Mouse (Mus musculus) ES-E14 (cell line): ENCODE measurements at regions not wholly inside any gene's neighbourhood (a gene's known extent, or its start where the extent isn't known, plus 50 kb on each side); places are given as distances from the start of the nearest gene placed in this dataset.

Experiments
- DNase-seq: peaks from one replicate; pipeline ENCODE4 v3.0.0-alpha.2; 2013; ENCODE audit warnings: low read depth, low spot score
- H3K27ac ChIP-seq: 2 replicates; pipeline ENCODE4 v1.5.1; 2012; ENCODE audit warnings: low read depth, mild to moderate bottlenecking, low read length, moderate library complexity, mixed read lengths; ENCODE audit not compliant: poor library complexity, insufficient read depth, severe bottlenecking
- H3K36me3 ChIP-seq: 2 replicates; pipeline ENCODE4 v1.6.1; 2012; ENCODE audit warnings: mild to moderate bottlenecking, low read length, moderate library complexity, mixed read lengths; ENCODE audit not compliant: control insufficient read depth, poor library complexity, insufficient read depth, severe bottlenecking
- H3K4me1 ChIP-seq, 2 experiments: fragments of 150-350 bp in 1 of 2; sonication (generic) in 1 of 2; 2 replicates each; pipeline ENCODE4 v1.6.1; 2012; ENCODE audit warnings: low read length in 2 of 2, mild to moderate bottlenecking in 1 of 2, mixed read lengths in 1 of 2; ENCODE audit not compliant: control insufficient read depth in 2 of 2, insufficient read depth in 2 of 2, poor library complexity in 1 of 2
- H3K4me3 ChIP-seq, 2 experiments: fragments of 150-350 bp in 1 of 2; sonication (generic) in 1 of 2; 2 replicates each; pipeline ENCODE4 v1.5.1; 2012; ENCODE audit warnings: low read length in 2 of 2, low read depth in 1 of 2, mild to moderate bottlenecking in 1 of 2, mixed read lengths in 1 of 2; ENCODE audit not compliant: insufficient read depth in 1 of 2, poor library complexity in 1 of 2, severe bottlenecking in 1 of 2
- H3K9ac ChIP-seq: 2 replicates; pipeline ENCODE4 v1.6.1; 2012; ENCODE audit warnings: low read depth, mild to moderate bottlenecking, low read length, mixed read lengths; ENCODE audit not compliant: poor library complexity, insufficient read depth, severe bottlenecking
- H3K9me3 ChIP-seq: fragments of 150-350 bp; sonication (generic); 2 replicates; pipeline ENCODE4 v1.6.1; 2012; ENCODE audit warnings: low read depth, mild to moderate bottlenecking, low read length; ENCODE audit not compliant: control insufficient read depth, insufficient read depth
- CHD2 ChIP-seq: IDR thresholded peaks from 2 replicates; pipeline ENCODE4 v1.6.1; 2014; ENCODE audit warnings: mild to moderate bottlenecking, low read depth, low read length, inconsistent platforms
- HCFC1 ChIP-seq: IDR thresholded peaks from 2 replicates; pipeline ENCODE4 v1.6.1; 2012; ENCODE audit warnings: low read length, inconsistent platforms, borderline replicate concordance; ENCODE audit not compliant: insufficient read depth
- MAFK ChIP-seq: IDR thresholded peaks from 2 replicates; pipeline ENCODE4 v1.6.1; 2014; ENCODE audit warnings: mild to moderate bottlenecking, low read depth, low read length, inconsistent platforms; ENCODE audit not compliant: insufficient read depth
- ZC3H11A ChIP-seq: IDR thresholded peaks from 2 replicates; pipeline ENCODE4 v1.6.1; 2012; ENCODE audit warnings: low read depth, mild to moderate bottlenecking, inconsistent platforms, low read length, borderline replicate concordance
- ZNF384 ChIP-seq: IDR thresholded peaks from 2 replicates; pipeline ENCODE4 v1.6.1; 2012; ENCODE audit warnings: low read depth, low read length, inconsistent platforms
- in situ Hi-C, 2 experiments: fragments of 600-800 bp; cut with MboI; formaldehyde crosslinking; loops; one replicate each; pipeline ENCODE4 v1.15.1; 2025; ENCODE audit warnings: low sequenced_read_pairs in 2 of 2, inconsistent platforms in 1 of 2; ENCODE audit not compliant: unreplicated experiment in 2 of 2

DNA sequence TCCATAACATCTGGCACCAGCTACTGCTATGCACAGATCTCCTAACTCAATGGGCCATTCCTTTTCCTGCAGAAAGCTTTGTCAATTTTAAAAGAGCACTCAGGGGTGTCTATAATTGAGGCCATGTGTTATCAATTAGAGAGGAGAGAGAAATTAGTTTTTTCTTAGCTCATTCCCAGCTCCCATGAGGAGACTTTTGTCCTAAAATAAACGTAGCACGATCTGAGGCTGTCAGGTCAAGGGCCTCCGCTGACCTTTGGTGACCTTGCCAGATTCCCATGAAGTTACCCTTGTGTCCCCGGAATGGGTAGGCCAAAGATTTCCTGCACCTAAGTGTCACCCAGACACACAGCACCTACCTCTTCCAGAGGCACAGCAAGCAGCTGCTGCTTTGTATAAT, 130.3 kb upstream of the Gm17728 start:
- no peak for TF ChIP-seq ZNF384
- TF ChIP-seq ZC3H11A = no peak
- no peak for TF ChIP-seq CHD2
- TF ChIP-seq HCFC1 = no peak
- no peak for TF ChIP-seq MAFK
- Histone ChIP-seq H3K9ac (no peak overlapping the region), H3K9me3 (no peaks in the 10 kb centered on the region), H3K4me1 (no peaks in the 10 kb centered on the region), H3K4me3 (no peak overlapping the region), H3K27ac (no peak overlapping the region), H3K36me3 (no peaks in the 10 kb centered on the region)
- no peak for DNase-seq
- in situ Hi-C loops = no loop called here

GRCm38 (mm10) chr17:9292296-9292695, 129.6 kb upstream of the Gm17728 start:
- H3K4me1 ChIP-seq = no peaks in the 10 kb centered on the region
- in situ Hi-C loops = no loop called here
- DNase-seq = no peak
- no peaks in the 10 kb centered on the region for H3K36me3 ChIP-seq
- TF ChIP-seq HCFC1 (no peak), CHD2 (no peak), ZC3H11A (no peak), MAFK (no peak), ZNF384 (no peak)
- no peak overlapping the region for H3K9ac ChIP-seq
- H3K4me3 ChIP-seq = no peak overlapping the region
- no peaks in the 10 kb centered on the region for H3K9me3 ChIP-seq
- no peak overlapping the region for H3K27ac ChIP-seq

- Histone ChIP-seq H3K9ac (no peak overlapping the region), H3K9me3 (no peaks in the 10 kb centered on the region), H3K27ac (no peak overlapping the region), H3K4me1 (no peaks in the 10 kb centered on the region), H3K36me3 (no peaks in the 10 kb centered on the region), H3K4me3 (no peak overlapping the region)
- in situ Hi-C loops = no loop called here
- TF ChIP-seq ZC3H11A = no peak
- TF ChIP-seq ZNF384 = no peak
- no peak for TF ChIP-seq MAFK
- TF ChIP-seq CHD2 = no peak
- TF ChIP-seq HCFC1 = no peak
- DNase-seq = no peak
Measured at GRCm38 (mm10) chr17:9296371-9296770, 125.5 kb upstream of the Gm17728 start.

- Histone ChIP-seq H3K27ac (no peak overlapping the region), H3K36me3 (no peaks in the 10 kb centered on the region), H3K4me1 (no peaks in the 10 kb centered on the region), H3K9ac (no peak overlapping the region), H3K4me3 (no peak overlapping the region), H3K9me3 (no peaks in the 10 kb centered on the region)
- no peak for DNase-seq
- in situ Hi-C loops = no loop called here
- TF ChIP-seq MAFK (no peak), ZNF384 (no peak), CHD2 (no peak), ZC3H11A (no peak), HCFC1 (no peak)
Measured at GRCm38 (mm10) chr17:9298231-9298630, 123.6 kb upstream of the Gm17728 start.

DNA sequence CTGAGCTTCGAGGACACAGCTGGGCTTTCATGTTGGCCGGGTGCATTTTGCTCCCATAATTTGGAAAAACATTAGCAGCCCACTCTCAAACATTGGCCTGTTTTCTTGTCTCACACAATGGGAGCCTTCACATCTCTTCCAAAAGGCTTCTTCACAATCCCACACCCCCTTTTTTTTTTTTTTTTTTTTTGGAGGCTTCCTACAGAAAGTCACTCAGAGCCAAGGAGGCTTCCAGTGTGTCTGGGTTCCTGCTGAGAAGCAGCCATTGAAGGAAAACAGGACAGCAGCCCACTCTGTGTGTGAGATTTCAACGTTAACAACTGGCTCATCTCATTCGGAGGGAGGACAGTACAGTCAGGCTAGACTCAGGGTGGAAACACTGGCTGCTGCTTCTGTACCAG, 120.8 kb upstream of the Gm17728 start:
- no peaks in the 10 kb centered on the region for H3K4me1 ChIP-seq
- no peak for TF ChIP-seq MAFK
- no peak for TF ChIP-seq CHD2
- TF ChIP-seq ZC3H11A = no peak
- TF ChIP-seq HCFC1 = no peak
- no peak for TF ChIP-seq ZNF384
- H3K4me3 ChIP-seq = no peak overlapping the region
- no peaks in the 10 kb centered on the region for H3K9me3 ChIP-seq
- no peaks in the 10 kb centered on the region for H3K36me3 ChIP-seq
- H3K9ac ChIP-seq = no peak overlapping the region
- in situ Hi-C loops = no loop called here
- no peak for DNase-seq
- H3K27ac ChIP-seq = no peak overlapping the region
